Comparison of ENCODE assay signal across 8 mouse cellular contexts in genomic region chr14:31130236-31131220, GRCm38 (mm10). TPM values are rescaled to one million over a fixed set of nuclear protein-coding genes. Genes with fewer than 3 reads are reported as not detected.
DNase-seq lines count a peak whose midpoint lies in the region; ATAC-seq lines count a peak whose summit lies in the region.

Gene Nt5dc2, plus strand, starts transcription at chr14:31131053.

- peaks cover 11% of the 10 kb centered on the region for H3K36me3 ChIP-seq in hindbrain, embryonic 12.5 days

- H3K27ac ChIP-seq in hindbrain, embryonic 12.5 days = peak within 1 kb of the TSS; percentile 92

- DNase-seq in Muller cell, postnatal 12 days (ENCODE audit: inconsistent ontology term) = peak; percentile 93
- DNase-seq in cerebellum, adult 9-10 months = peak; percentile 56
- DNase-seq in frontal cortex, postnatal 14 days (ENCODE audit: low spot score in 2 of 2) = peak; percentile 61 to 70
- DNase-seq in left cerebral cortex, postnatal 14 days (ENCODE audit: low spot score in 2 of 2) = peak; percentile 62 to 75
- DNase-seq in right cerebral cortex, postnatal 25 days = peak; percentile 77
- peak; percentile 93 for DNase-seq in yolk sac, embryonic 10.5 days (ENCODE audit: low spot score)

- H3K9ac ChIP-seq in hindbrain, embryonic 12.5 days = peak within 1 kb of the TSS; percentile 94

- peak; percentile 84 for ATAC-seq in hindbrain, embryonic 12.5 days (ENCODE audit: low FRiP score)
- peak; percentile 35; the same call in 1 of the 2 replicates for ATAC-seq in megakaryocyte-erythroid progenitor cell, adult 5-6 weeks (replicated peaks; ENCODE audit: low FRiP score, low TSS enrichment, poor library complexity, severe bottlenecking)

- H3K4me3 ChIP-seq in hindbrain, embryonic 12.5 days = peak within 1 kb of the TSS; percentile 86

- H3K9me3 ChIP-seq in hindbrain, embryonic 12.5 days (replicated peaks) = no peaks in the 10 kb centered on the region

- H3K4me2 ChIP-seq in hindbrain, embryonic 12.5 days (replicated peaks) = peak within 1 kb of the TSS; percentile 89

- WGBS in hindbrain, embryonic 12.5 days = 5% methylated on average over 51 of the region's 63 CpGs

- H3K4me1 ChIP-seq in hindbrain, embryonic 12.5 days = peaks cover 56% of the 10 kb centered on the region

- no peaks in the 10 kb centered on the region for H3K27me3 ChIP-seq in hindbrain, embryonic 12.5 days

- intact Hi-C loops in left cerebral cortex, postnatal 14 days (cut with DNase I) = loop anchor here (5.0 kb wide), 1 partner anchor 67 kb away; no protein-coding TSS in a partner anchor

RNA-seq across cellular contexts. Expression of gene Nt5dc2, which starts in this region (rescaled TPM):
- polyA plus RNA-seq in hindbrain, embryonic 12.5 days (2016; fragmentation: Nextera tagmentation; extraction: Ambion mirVana) = 401 and 429 TPM in 2 replicates
- total RNA-seq in left cerebral cortex, postnatal 14 days (2021) = 1 to 10 TPM; 5.7 to 6.4 TPM
- 82.3 and 91.5 TPM in 2 replicates for total RNA-seq in megakaryocyte-erythroid progenitor cell, adult 5-6 weeks (2014; fragmentation: Nextera tagmentation)
- 49.2 and 87.0 TPM in 2 replicates for total RNA-seq in megakaryocyte-erythroid progenitor cell, adult 5-6 weeks (2017)

Comparison
In these comparisons a context has a peak if more than half of its experiments do, and no peak if none do; other contexts are left out.
1. Peak in every context shown above with its lines: DNase-seq, ATAC-seq, H3K4me3 ChIP-seq and H3K27ac ChIP-seq.
2. RNA of gene Nt5dc2 (total RNA-seq): 49.2 to 91.5 TPM in megakaryocyte-erythroid progenitor cell, adult 5-6 weeks; 5.7 to 6.4 TPM in left cerebral cortex, postnatal 14 days; every median in the first group is over 4 times any median in the second.